Mouse (Mus musculus) testis, adult 2 months (tissue): ENCODE results near the gene Slc25a33.

Experiments
- CTCF ChIP-seq: fragments of 200-500 bp; IDR thresholded peaks from 2 replicates; pipeline ENCODE4 v1.5.1; 2012; ENCODE audit warnings: low read depth, mild to moderate bottlenecking, inconsistent platforms, low read length, moderate library complexity; ENCODE audit not compliant: control insufficient read depth, insufficient read depth, insufficient replicate concordance
- POLR2A ChIP-seq: fragments of 200-500 bp; IDR thresholded peaks from 2 replicates; pipeline ENCODE4 v1.6.1; 2012; ENCODE audit warnings: low read depth, mild to moderate bottlenecking, inconsistent platforms, low read length, moderate library complexity; ENCODE audit not compliant: control insufficient read depth

DNA sequence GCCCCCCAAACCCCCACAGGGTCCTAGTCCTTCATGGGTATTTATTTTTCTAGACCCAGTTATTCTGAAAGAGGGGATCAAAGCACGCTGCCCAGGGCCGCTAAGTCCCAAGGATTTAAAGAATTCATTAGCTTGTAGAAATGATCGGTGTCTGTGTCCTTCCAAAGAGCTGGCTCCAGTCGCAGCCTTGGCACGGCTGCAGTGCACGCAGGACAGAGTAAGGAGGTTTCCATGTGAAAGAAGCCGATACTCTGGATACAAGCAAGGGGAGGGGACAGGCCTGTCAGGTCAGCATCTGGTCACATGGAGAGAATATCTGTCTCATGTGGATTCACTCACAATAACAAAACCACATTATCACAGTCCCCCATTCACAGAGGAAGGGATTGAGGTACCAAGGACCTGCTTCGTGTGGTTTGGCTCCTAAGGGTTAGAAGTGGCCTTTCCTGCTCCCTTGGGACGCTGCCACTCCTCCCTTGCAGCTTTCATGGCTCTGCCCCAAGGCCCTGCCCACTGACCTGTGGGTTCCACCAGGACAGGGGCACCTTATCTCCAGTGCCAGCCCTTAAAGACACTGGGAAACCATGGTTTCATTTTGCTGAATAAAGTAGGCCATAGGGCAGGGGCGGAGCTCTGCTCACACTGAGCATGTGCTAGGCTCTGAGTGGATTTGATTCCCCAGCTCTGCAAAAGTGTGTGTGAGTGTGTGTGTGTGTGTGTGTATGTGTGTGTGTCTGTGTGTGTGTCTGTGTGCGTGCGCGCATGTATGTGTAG is 15.5 kb upstream of the Slc25a33 start:
- TF ChIP-seq CTCF (no peak), POLR2A (no peak)
